Mouse (Mus musculus) embryonic facial prominence, embryonic 13.5 days (tissue): ENCODE data around the gene Inf2. TPM values are rescaled to one million over a fixed set of nuclear protein-coding genes. Genes with fewer than 3 reads are reported as not detected.

Experiments used
- ATAC-seq: fragments of 200-750 bp; cut with Nextera tagmentation; 2 replicates; pipeline ENCODE4 v1.8.0; 2017; ENCODE audit warnings: low read depth; ENCODE audit not compliant: insufficient number of reproducible peaks, insufficient read depth, low FRiP score, low TSS enrichment
- H3K27ac ChIP-seq: fragments of 300-500 bp; sonication (generic); 2 replicates; pipeline ENCODE4 v1.5.1; 2015; ENCODE audit warnings: moderate library complexity, mild to moderate bottlenecking, inconsistent platforms
- H3K27me3 ChIP-seq: fragments of 300-500 bp; sonication (generic); 2 replicates; pipeline ENCODE4 v1.6.1; 2015; ENCODE audit warnings: mild to moderate bottlenecking, inconsistent platforms
- H3K36me3 ChIP-seq: fragments of 300-500 bp; sonication (generic); 2 replicates; pipeline ENCODE4 v1.6.1; 2015; ENCODE audit warnings: mild to moderate bottlenecking, inconsistent platforms
- H3K4me1 ChIP-seq: fragments of 300-500 bp; sonication (generic); 2 replicates; pipeline ENCODE4 v1.6.1; 2015; ENCODE audit warnings: inconsistent platforms
- H3K4me2 ChIP-seq: fragments of 300-500 bp; sonication (generic); 2 replicates; pipeline ENCODE4 v1.6.1; 2015; ENCODE audit warnings: moderate library complexity, mild to moderate bottlenecking, inconsistent platforms
- H3K4me3 ChIP-seq: fragments of 300-500 bp; sonication (generic); 2 replicates; pipeline ENCODE4 v1.5.1; 2015; ENCODE audit warnings: mild to moderate bottlenecking, inconsistent platforms
- H3K9ac ChIP-seq: fragments of 300-500 bp; sonication (generic); 2 replicates; pipeline ENCODE4 v1.6.1; 2015; ENCODE audit warnings: mild to moderate bottlenecking, inconsistent platforms
- H3K9me3 ChIP-seq: fragments of 300-500 bp; sonication (generic); 2 replicates; pipeline ENCODE4 v1.6.1; 2016; ENCODE audit warnings: inconsistent platforms
- WGBS: fragments of 180-500 bp; shearing (Covaris S2); methylation state at CpG from one replicate; pipeline ENCODE4 v1.1.7; 2015; ENCODE audit warnings: mixed read lengths; 5-methylcytosine and 5-hydroxymethylcytosine counted together
- polyA plus RNA-seq: library from polyadenylated mRNA; unstranded; fragments of >200 nt; fragmentation: Nextera tagmentation; extraction: Ambion mirVana; gene quantifications from 2 replicates; pipeline ENCODE4 v1.2.1, GENCODE M21; 2015

Inf2 gene
- 4.8 and 7.3 TPM in 2 replicates for polyA plus RNA-seq

DNA sequence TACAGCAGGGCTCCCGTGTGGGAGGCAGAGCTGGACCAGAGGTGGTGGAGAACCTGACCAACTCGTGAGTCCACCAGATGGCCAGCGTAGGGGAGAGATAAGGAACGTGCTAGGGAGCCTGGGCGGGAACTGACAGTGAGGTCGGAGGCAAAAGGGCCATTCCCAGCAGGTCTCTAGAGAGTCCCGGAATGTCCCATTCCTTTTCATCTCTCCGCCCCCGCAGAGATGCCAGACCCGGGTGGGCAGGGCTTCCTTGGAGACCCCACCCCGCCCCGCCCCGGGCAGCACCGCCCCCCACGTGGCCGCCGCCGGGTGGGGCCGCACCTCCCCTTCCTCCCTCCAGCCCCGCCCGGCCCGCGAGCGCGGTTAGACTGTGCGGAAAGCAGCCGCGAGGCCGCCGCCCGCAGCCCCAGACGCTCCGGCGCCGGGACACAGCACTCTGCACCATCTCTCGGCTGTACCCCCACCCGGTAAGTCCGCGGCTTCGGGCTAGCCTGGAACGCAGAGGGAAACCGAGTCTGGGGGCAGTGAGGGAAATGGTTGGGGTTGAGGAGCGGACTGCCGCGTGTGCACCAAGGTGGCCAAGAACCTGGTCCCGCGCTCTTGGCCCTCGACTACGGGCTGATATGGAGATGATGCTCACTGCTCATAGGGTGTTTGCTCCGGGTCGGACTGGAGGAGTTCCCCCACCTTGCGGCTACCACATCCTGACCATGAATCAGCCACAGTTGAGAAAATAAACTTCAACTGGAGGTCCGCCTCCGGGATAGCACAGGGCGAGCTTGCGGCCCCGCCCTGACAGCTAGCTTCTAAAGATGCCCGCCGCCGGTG lies at the start of gene Inf2:
Gene Inf2, plus strand, starts transcription at position 359 of the 831 bp plus-strand sequence.
- no peak within 1 kb of the TSS for H3K27ac ChIP-seq
- peak within 1 kb of the TSS; percentile 62 for H3K4me3 ChIP-seq
- no peaks in the 10 kb centered on the region for H3K9me3 ChIP-seq
- WGBS = under 1% methylated on average over 58 of the region's 60 CpGs
- H3K4me1 ChIP-seq = peaks cover 39% of the 10 kb centered on the region
- peak within 1 kb of the TSS; percentile 80 for H3K9ac ChIP-seq
- no peaks in the 10 kb centered on the region for H3K36me3 ChIP-seq
- peak within 1 kb of the TSS; percentile 84 for H3K4me2 ChIP-seq
- H3K27me3 ChIP-seq = peaks cover 18% of the 10 kb centered on the region
- ATAC-seq = peak; percentile 83

DNA sequence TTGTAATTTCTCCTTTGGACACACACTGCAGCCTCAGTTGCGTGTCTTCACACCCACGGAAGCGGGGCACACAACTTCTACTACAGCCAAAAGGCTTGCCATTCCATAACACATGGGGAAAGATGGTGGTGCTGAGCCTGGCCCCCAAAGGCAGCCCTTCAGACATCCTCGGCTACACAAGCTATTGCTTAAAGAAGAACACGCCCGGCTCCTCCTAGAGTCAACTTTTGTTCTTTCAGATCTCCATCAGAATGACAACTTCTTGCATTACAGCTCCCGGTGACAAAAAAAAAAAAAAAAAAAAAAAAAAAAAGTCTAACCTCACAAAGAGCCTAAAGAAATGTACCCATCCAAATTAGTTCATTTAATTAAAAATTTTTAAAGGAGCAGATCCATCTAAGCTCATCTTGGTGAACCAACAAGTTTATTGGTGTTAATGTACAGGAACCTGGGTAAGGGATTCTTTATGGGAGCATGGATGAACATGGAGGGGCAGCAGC lies 49.1 kb upstream of the Inf2 start:
- Histone ChIP-seq H3K9ac (no peak overlapping the region), H3K4me1 (peaks cover 3% of the 10 kb centered on the region; the same call in 1 of the 2 replicates), H3K4me3 (no peak overlapping the region), H3K9me3 (no peaks in the 10 kb centered on the region), H3K27ac (no peak overlapping the region), H3K36me3 (no peaks in the 10 kb centered on the region), H3K4me2 (no peak overlapping the region), H3K27me3 (no peaks in the 10 kb centered on the region)
- WGBS = 87% methylated on average over 7 of the region's 7 CpGs
- no peak for ATAC-seq

DNA sequence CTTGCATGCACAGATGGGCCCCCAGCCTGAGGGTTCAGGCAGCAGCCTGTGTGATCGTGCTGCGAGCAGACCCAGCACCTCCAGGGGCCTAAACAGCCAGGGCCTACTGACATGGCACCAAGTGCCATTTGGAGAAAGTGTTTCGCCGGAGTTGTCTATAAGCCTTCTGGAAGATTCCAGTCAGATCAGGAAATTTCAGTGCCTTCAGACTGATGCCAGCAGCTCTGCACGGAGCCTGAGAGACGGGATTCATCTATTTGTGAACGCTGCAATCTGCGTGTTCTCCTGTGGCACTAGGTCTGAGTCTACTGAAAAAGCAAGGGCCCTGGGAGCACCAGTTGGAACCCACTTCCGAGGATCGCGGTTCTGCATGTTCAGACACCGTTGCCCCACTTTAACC lies 48.3 kb upstream of the Inf2 start:
- Histone ChIP-seq H3K4me2 (no peak overlapping the region), H3K9ac (no peak overlapping the region)

DNA sequence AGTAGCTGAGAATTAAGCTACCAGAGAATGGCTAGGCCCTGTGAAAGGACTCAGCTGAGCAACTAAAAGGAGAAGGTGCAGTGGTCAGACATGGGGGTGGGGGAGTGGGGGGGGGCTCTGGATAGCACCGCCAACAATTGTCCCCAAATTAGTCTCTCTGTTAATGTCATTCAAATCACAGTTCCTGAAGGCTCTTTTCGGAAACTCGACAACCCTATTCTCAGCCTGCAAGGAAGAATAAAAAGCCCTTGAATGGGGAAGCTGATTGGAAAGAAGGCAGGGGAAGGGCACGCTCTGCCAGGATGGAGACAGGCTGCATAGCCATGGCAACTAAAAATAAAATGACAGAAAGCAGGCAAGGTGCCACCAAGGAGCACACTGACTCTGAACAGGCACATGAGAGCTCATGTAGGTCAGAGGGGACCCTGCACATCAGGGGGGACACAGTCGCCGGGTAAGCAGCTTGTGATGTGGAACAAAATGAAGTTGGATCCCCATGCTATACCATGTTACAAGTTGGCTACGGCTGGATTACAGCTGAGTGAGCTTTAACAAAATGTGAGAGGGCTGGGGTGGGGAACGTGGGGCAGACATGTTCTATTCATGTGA lies 47.0 kb upstream of the Inf2 start:
- H3K4me1 ChIP-seq = peaks cover 9% of the 10 kb centered on the region
- H3K27ac ChIP-seq = no peak overlapping the region
- H3K27me3 ChIP-seq = no peaks in the 10 kb centered on the region
- WGBS = 64% methylated on average over 8 of the region's 8 CpGs
- no peak overlapping the region for H3K9ac ChIP-seq
- ATAC-seq = no peak
- no peaks in the 10 kb centered on the region for H3K36me3 ChIP-seq
- H3K9me3 ChIP-seq = no peaks in the 10 kb centered on the region
- no peak overlapping the region for H3K4me2 ChIP-seq
- H3K4me3 ChIP-seq = no peak overlapping the region

More for the DNA sequence above, 48.3 kb upstream of the Inf2 start:
- no peak for ATAC-seq
- no peak overlapping the region for H3K4me3 ChIP-seq
- 84% methylated on average over 12 of the region's 12 CpGs for WGBS
- peaks cover 7% of the 10 kb centered on the region for H3K4me1 ChIP-seq
- H3K36me3 ChIP-seq = no peaks in the 10 kb centered on the region
- H3K9me3 ChIP-seq = no peaks in the 10 kb centered on the region
- no peaks in the 10 kb centered on the region for H3K27me3 ChIP-seq
- no peak overlapping the region for H3K27ac ChIP-seq

DNA sequence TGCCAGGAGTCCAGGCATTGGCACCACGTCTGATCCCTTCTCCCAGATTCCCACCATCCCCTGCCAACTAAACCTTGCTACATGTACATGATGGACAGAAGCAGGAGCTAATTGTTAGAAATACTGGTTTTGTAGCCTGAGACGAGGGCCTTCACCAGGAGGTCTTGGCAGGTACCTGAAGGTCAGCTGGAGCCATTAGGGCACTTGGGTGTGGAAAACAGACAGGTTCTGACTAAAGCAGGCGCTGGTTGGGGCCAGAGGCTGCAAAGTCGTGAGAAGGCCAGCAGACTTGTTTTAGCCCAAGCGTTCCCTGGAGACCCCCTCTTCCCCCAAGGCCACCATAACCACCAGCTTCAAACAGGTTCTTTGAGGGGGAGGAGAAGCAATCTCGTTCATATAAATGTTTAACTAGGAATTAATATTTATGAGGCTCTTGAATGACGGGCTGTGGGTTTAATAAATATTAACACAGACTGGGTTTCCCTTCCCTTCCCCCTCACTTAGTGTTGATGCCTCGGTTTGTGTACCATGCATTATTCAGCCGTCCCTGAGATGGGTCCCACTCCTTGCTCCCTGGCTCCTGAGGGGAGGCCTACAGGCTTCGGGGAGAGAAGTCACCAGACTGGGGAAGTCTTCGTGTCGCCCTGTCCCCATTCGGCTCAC lies 46.2 kb upstream of the Inf2 start:
- H3K4me2 ChIP-seq = no peak overlapping the region
- ATAC-seq = no peak
- WGBS = 67% methylated on average over 13 of the region's 13 CpGs
- no peaks in the 10 kb centered on the region for H3K27me3 ChIP-seq
- no peak overlapping the region for H3K4me3 ChIP-seq
- H3K9ac ChIP-seq = peak overlapping the region; percentile 32; the same call in 1 of the 2 replicates
- no peaks in the 10 kb centered on the region for H3K9me3 ChIP-seq
- no peaks in the 10 kb centered on the region for H3K36me3 ChIP-seq
- H3K4me1 ChIP-seq = peaks cover 9% of the 10 kb centered on the region
- H3K27ac ChIP-seq = no peak overlapping the region

DNA sequence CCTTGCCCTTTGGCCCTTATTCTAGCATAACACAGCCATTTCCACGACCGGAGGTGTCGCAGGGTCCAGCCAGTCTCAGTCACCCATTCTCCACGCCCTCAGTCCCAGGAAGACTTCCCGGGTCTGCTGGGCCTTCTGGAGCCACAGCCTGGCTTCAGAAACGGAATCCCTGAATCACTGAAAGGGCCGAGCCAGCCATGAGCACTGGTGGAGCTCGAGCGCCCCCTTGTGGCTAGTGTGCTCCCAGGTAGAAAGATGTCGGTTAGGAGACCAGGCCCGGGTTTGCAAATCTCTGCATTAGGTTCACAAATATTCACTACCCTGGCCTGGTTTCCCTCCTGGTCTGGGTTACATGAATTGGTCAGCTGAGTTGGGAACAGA lies 45.7 kb upstream of the Inf2 start:
- WGBS = 5% methylated on average over 11 of the region's 11 CpGs
- no peak overlapping the region for H3K27ac ChIP-seq

DNA sequence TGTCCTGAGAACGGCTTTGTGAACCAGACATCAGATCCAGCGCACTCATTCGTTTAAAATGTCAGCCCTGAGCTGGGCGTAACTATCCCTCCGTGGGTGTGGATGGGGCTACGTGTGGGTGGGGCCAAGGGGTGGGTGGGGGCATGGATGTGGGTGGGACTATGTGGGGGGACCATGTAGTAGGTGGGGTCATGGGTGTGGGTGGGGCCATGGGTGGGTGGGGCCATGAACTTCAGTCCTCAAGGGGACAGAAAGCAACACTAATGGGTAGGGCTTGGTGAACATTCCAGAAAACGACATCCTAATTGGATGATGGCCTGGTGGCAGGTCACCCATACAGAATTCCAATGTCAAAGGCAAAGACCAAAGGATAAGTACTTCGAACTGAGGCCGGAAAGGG lies 44.6 kb upstream of the Inf2 start:
- no peak overlapping the region for H3K9ac ChIP-seq
- peaks cover 9% of the 10 kb centered on the region for H3K4me1 ChIP-seq
- no peak overlapping the region for H3K27ac ChIP-seq
- no peaks in the 10 kb centered on the region for H3K9me3 ChIP-seq
- ATAC-seq = no peak
- H3K4me3 ChIP-seq = no peak overlapping the region
- no peaks in the 10 kb centered on the region for H3K27me3 ChIP-seq
- no peak overlapping the region for H3K4me2 ChIP-seq
- 62% methylated on average over 9 of the region's 9 CpGs for WGBS
- no peaks in the 10 kb centered on the region for H3K36me3 ChIP-seq

More for the DNA sequence above, 45.7 kb upstream of the Inf2 start:
- H3K9me3 ChIP-seq = no peaks in the 10 kb centered on the region
- H3K9ac ChIP-seq = peak overlapping the region; percentile 32
- no peak overlapping the region for H3K4me2 ChIP-seq
- H3K27me3 ChIP-seq = no peaks in the 10 kb centered on the region
- no peak for ATAC-seq
- no peaks in the 10 kb centered on the region for H3K36me3 ChIP-seq
- H3K4me1 ChIP-seq = peaks cover 9% of the 10 kb centered on the region
- H3K4me3 ChIP-seq = no peak overlapping the region

DNA sequence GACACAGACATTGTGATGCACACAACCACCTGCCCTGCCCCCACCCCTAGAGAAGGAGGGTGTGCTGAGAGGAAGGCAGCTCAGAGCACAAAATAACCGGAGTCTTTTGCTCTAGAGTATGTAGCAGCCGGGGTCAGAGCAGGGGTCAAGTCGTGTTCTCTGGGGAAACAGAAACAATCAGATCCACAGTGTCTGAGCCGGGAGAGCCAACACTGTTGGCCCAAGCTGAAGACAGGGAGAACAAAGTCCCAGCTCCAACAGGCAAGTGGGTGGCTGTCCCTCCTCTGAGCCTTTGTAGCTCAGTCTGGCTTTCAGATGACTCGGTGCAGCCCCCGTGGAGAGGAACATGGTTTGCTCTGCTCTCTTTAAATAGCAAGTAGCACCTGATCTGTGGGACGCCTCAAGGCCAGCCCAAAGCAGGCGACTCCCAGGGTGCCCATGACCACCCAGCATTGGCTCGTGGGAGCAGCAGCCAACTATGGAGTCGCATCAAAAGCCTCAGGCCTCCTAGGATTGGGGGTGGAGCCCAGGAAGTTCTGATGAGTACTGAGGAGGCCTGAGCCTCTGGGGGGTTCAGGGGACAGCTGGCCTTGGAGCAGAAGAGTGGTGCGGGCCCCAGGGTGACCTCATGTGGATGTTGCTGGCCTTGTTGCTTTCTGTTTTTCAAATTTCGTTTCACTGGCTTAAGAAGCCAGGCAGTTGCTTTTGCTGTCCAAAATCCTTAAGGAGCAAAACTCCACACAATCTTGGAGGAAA lies 43.5 kb upstream of the Inf2 start:
- peaks cover 9% of the 10 kb centered on the region for H3K4me1 ChIP-seq

DNA sequence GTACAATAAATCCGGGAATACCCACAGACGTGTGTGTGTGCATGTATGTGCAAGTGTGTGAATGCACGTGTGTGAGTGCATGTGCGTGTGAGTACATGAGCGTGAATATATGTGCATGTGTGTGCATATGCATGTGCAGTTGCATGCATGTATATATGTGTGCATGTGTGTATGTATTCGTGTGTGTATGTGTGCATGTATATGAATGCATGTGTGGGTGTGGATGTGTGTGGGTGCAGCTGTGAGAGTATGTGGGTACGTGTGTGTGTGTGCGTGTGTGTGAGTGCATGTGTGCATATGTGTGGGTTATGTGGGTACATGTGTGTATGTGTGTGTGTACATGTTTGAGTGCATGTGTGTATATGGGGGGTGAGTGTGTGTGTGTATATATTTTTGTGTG lies 42.5 kb upstream of the Inf2 start:
- Histone ChIP-seq H3K36me3 (no peaks in the 10 kb centered on the region), H3K9ac (no peak overlapping the region), H3K27me3 (no peaks in the 10 kb centered on the region), H3K9me3 (no peaks in the 10 kb centered on the region), H3K4me1 (peaks cover 9% of the 10 kb centered on the region), H3K27ac (no peak overlapping the region), H3K4me2 (no peak overlapping the region), H3K4me3 (no peak overlapping the region)
- ATAC-seq = no peak
- 92% methylated on average over 8 of the region's 8 CpGs for WGBS

More for the DNA sequence above, 43.5 kb upstream of the Inf2 start:
- WGBS = 20% methylated on average over 12 of the region's 12 CpGs
- H3K4me2 ChIP-seq = no peak overlapping the region
- no peak overlapping the region for H3K4me3 ChIP-seq
- H3K27me3 ChIP-seq = no peaks in the 10 kb centered on the region
- no peaks in the 10 kb centered on the region for H3K9me3 ChIP-seq
- no peak overlapping the region for H3K9ac ChIP-seq
- H3K36me3 ChIP-seq = no peaks in the 10 kb centered on the region
- ATAC-seq = no peak
- H3K27ac ChIP-seq = no peak overlapping the region

DNA sequence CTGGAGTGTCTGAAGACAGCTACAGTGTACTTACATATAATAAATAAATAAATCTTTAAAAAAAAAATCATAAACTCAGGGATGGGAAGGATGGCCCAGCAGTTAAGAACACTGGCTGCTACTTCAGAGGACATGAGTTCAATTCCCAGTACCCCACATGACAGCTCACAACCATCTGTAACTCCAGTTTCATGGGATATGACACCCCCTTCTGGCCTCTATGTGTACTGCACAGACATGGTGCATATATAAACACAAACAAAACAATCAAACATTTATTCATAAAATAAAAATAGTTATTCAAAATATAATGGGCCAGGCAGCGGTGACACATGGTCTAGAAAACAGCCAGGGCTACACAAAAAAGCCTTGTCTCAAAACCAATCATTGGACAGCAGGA lies 39.3 kb upstream of the Inf2 start:
- no peak overlapping the region for H3K4me3 ChIP-seq
- no peaks in the 10 kb centered on the region for H3K36me3 ChIP-seq
- H3K27ac ChIP-seq = no peak overlapping the region
- no peaks in the 10 kb centered on the region for H3K27me3 ChIP-seq
- ATAC-seq = no peak
- H3K9ac ChIP-seq = no peak overlapping the region
- H3K4me2 ChIP-seq = no peak overlapping the region
- H3K9me3 ChIP-seq = no peaks in the 10 kb centered on the region
- 94% methylated on average over 1 of the region's 1 CpGs for WGBS
- peaks cover 12% of the 10 kb centered on the region for H3K4me1 ChIP-seq

DNA sequence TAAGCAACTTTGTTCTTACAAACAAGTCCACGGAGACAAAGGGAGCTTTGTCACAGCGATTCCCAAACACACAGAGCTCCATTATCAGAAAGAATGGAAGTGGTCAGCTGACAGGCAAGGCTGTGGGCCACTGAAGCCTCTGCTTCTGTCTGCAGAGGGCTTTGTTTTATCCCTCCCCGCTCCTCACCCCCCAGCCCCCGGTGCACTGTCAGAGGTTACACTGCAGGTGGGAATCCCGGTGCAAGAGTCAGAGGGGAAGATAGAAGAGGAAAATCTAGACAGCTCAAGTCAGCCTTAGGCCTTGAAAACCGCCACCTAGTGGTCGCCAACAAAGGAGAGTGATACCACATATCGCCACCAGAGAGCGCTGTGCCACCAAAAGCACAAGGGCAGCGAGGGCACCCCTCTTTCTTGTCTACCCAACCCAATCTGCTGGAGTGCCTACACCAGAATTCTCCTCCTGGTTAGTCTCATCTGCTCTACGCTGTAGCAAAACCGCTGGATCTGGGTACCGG lies 36.7 kb upstream of the Inf2 start:
- Histone ChIP-seq H3K27ac (peak overlapping the region; percentile 48; the same call in 1 of the 2 replicates), H3K36me3 (no peaks in the 10 kb centered on the region), H3K9me3 (no peaks in the 10 kb centered on the region), H3K4me1 (peaks cover 7% of the 10 kb centered on the region; the same call in 1 of the 2 replicates), H3K27me3 (no peaks in the 10 kb centered on the region), H3K4me2 (no peak overlapping the region), H3K9ac (no peak overlapping the region), H3K4me3 (no peak overlapping the region)
- ATAC-seq = no peak
- WGBS = 9% methylated on average over 13 of the region's 13 CpGs
